Mouse (Mus musculus) left cerebral cortex, adult 11 months (tissue): Measurements from ENCODE around the gene Ddx49.

Experiments
- DNase-seq: peaks from one replicate; pipeline ENCODE4 v3.0.0; 2022; ENCODE audit warnings: low spot score

The Ddx49 gene

GRCm38 (mm10) chr8:70267674-70268073, 34.6 kb downstream of the Ddx49 start:
- DNase-seq = no peak

GRCm38 (mm10) chr8:70259043-70259442, 43.2 kb downstream of the Ddx49 start:
- no peak for DNase-seq

- DNase-seq = no peak
Observed at GRCm38 (mm10) chr8:70258600-70258999, 43.7 kb downstream of the Ddx49 start.

DNA sequence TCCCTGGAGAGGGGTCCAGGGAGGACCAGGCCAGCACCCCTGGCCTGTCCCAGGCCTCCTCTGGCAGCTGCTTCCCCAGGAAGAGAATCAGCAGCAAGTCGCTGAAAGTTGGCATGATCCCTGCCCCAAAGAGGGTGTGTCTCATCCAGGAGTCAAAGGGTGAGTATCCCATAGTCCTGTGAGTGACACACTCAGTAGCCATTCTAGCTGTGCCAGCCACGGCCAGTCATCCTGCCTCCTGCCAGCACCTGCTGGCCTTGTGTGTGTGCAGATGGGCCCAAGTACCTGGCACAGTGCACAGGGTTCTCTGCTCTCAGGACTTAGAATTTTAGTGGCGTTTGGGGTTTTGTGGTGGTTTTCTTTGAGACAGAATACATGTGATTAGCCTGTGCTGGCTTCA, 44.8 kb downstream of the Ddx49 start:
- DNase-seq = no peak

GRCm38 (mm10) chr8:70254628-70255027, 47.7 kb downstream of the Ddx49 start:
- no peak for DNase-seq

GRCm38 (mm10) chr8:70247841-70248240, 54.4 kb downstream of the Ddx49 start:
- no peak for DNase-seq

GRCm38 (mm10) chr8:70246622-70247021, 55.7 kb downstream of the Ddx49 start:
- no peak for DNase-seq
